Comparison of ENCODE assay signal across 9 mouse cellular contexts in the genomic region with DNA sequence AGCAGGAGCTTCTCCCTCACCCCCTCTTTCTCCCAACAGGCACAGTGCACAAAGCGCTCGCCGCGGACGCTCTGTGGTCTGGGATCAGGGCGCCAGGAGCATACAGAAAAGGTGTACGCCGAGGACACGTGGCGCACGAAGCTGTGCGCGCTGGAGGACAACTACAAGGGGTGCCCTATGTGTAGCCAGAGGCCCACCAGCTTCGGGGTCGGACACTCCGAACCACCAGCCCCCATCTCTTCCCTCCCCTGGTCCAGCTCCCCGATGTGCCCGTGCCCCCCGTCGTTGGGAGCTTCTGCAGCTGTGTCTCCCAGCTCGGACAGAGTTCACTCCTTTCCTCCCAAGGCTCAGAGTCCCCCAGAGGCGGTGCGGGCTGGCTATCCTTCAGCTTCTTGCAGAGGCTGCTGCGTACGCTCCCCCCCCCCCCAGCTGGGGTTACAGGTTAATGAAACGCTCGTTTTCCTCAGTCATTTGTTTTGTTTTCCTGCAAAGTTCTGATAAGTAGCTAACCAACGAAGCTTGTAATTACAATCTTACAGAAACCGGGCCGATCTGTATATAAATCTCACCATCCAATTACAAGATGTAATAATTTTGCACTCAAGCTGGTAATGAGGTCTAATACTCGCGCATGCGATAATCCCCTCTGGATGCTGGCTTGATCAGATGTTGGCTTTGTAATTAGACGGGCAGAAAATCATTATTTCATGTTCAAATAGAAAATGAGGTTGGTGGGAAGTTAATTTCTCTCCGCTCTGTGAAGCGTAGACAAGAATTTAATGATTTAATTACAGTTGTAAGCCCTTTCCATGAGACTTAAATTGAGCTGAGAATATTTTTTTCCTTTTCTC. TPM values are rescaled to one million over a fixed set of nuclear protein-coding genes. Genes with fewer than 3 reads are reported as not detected.
DNase-seq lines count a peak whose midpoint lies in the region; ATAC-seq and TF ChIP-seq lines count a peak whose summit lies in the region.
"Had no signal": no experiment of that assay in that cellular context is flagged by ENCODE, and none has a peak within 500 bp of the region (broad histone marks: within the 10 kb centered on the region; RNA-seq: fewer than 3 reads in every experiment).

No protein-coding gene starts in this region.

- DNase-seq in ES-E14 (ENCODE audit: low read depth, low spot score): no peak
- peak; percentile 63 for DNase-seq in embryo, embryonic 10 days (ENCODE audit: low spot score)
- DNase-seq in midbrain, embryonic 11.5 days (ENCODE audit: low spot score, missing footprints): peak; percentile 97
- no peak for DNase-seq in spleen, postnatal 36 days (ENCODE audit: low spot score in 2 of 2)
- no peak for DNase-seq in cerebellum, adult 9-10 months
- no peak for DNase-seq in adrenal gland, adult 2 months
- DNase-seq in heart, adult 18-20 months: no peak

- H3K27ac ChIP-seq in ES-E14 (ENCODE audit: insufficient read depth, low read depth, low read length, poor library complexity, severe bottlenecking): no peak overlapping the region
- H3K27ac ChIP-seq in hindbrain, embryonic 16.5 days (ENCODE audit: low read depth, low read length): no peak overlapping the region; the same call in 1 of the 2 replicates
- H3K27ac ChIP-seq in midbrain, embryonic 11.5 days (ENCODE audit: low read depth, low read length): peak overlapping the region; percentile 57

- H3K9ac ChIP-seq in ES-E14 (ENCODE audit: insufficient read depth, low read depth, low read length, poor library complexity, severe bottlenecking): no peak overlapping the region
- peak overlapping the region; percentile 41; the same call in 1 of the 2 replicates for H3K9ac ChIP-seq in hindbrain, embryonic 16.5 days (ENCODE audit: low read depth, low read length)
- H3K9ac ChIP-seq in midbrain, embryonic 11.5 days (ENCODE audit: low read length): peak overlapping the region; percentile 90

- ATAC-seq in hindbrain, embryonic 16.5 days: no peak
- no peak for ATAC-seq in midbrain, embryonic 11.5 days (ENCODE audit: low FRiP score)

- no peaks in the 10 kb centered on the region for H3K9me3 ChIP-seq in ES-E14 (ENCODE audit: control insufficient read depth, insufficient read depth, low read depth, low read length)
- no peaks in the 10 kb centered on the region for H3K9me3 ChIP-seq in hindbrain, embryonic 16.5 days (ENCODE audit: control insufficient read depth, low read length)
- H3K9me3 ChIP-seq in midbrain, embryonic 11.5 days (ENCODE audit: control insufficient read depth, low read length): no peaks in the 10 kb centered on the region

- H3K4me3 ChIP-seq in ES-E14 (ENCODE audit: insufficient read depth in 1 of 2, low read depth in 1 of 2, low read length in 2 of 2, poor library complexity in 1 of 2, severe bottlenecking in 1 of 2): peak overlapping the region; percentile 24 to 49; a peak in 3 of 4 replicates
- H3K4me3 ChIP-seq in hindbrain, embryonic 16.5 days (ENCODE audit: low read length): peak overlapping the region; percentile 28; the same call in 1 of the 2 replicates
- H3K4me3 ChIP-seq in midbrain, embryonic 11.5 days (ENCODE audit: low read depth, low read length): peak overlapping the region; percentile 99
- H3K4me3 ChIP-seq: myocyte had no signal

- peaks cover 0 to 10% of the 10 kb centered on the region in 2 experiments; a peak in 2 of 4 replicates for H3K4me1 ChIP-seq in ES-E14 (ENCODE audit: control insufficient read depth in 2 of 2, insufficient read depth in 2 of 2, low read length in 2 of 2, poor library complexity in 1 of 2)
- peaks cover 39% of the 10 kb centered on the region for H3K4me1 ChIP-seq in hindbrain, embryonic 16.5 days (ENCODE audit: control insufficient read depth, insufficient read depth, low read depth, low read length)
- peaks cover 46% of the 10 kb centered on the region for H3K4me1 ChIP-seq in midbrain, embryonic 11.5 days (ENCODE audit: control insufficient read depth, insufficient read depth, low read length)

- in situ Hi-C loops in ES-E14 (cut with MboI; ENCODE audit: low sequenced_read_pairs in 2 of 2, unreplicated experiment in 2 of 2): loop anchor here (5.0 to 10.0 kb wide), 5 partner anchors 330 to 870 kb away; a partner anchor contains a TSS

- no peaks in the 10 kb centered on the region for H3K36me3 ChIP-seq in ES-E14 (ENCODE audit: control insufficient read depth, insufficient read depth, low read length, poor library complexity, severe bottlenecking)
- H3K36me3 ChIP-seq in hindbrain, embryonic 16.5 days (ENCODE audit: control insufficient read depth, insufficient read depth, low read length): no peaks in the 10 kb centered on the region
- peaks cover 4% of the 10 kb centered on the region for H3K36me3 ChIP-seq in midbrain, embryonic 11.5 days (ENCODE audit: control insufficient read depth, insufficient read depth, low read length)

- peaks cover 27% of the 10 kb centered on the region for H3K27me3 ChIP-seq in hindbrain, embryonic 16.5 days (replicated peaks; ENCODE audit: control insufficient read depth, insufficient read depth, low read length)
- H3K27me3 ChIP-seq in midbrain, embryonic 11.5 days (ENCODE audit: control insufficient read depth, insufficient read depth, low read length): peaks cover 10% of the 10 kb centered on the region

- 4% methylated on average over 34 of the region's 36 CpGs for WGBS in hindbrain, embryonic 16.5 days
- under 1% methylated on average over 36 of the region's 36 CpGs for WGBS in midbrain, embryonic 11.5 days

- peak overlapping the region; percentile 57 for H3K4me2 ChIP-seq in hindbrain, embryonic 16.5 days (ENCODE audit: low read length)
- H3K4me2 ChIP-seq in midbrain, embryonic 11.5 days: peak overlapping the region; percentile 71

TF ChIP-seq in ES-E14, 5 proteins besides CTCF, POLR2A, EP300 and RAD21:
- TF ChIP-seq ZC3H11A (IDR thresholded peaks at IDR 0.05; ENCODE audit: borderline replicate concordance, low read depth, low read length) (no peak), CHD2 (IDR thresholded peaks at IDR 0.05; ENCODE audit: low read depth, low read length) (no peak), HCFC1 (IDR thresholded peaks at IDR 0.05; ENCODE audit: borderline replicate concordance, insufficient read depth, low read length) (no peak), ZNF384 (IDR thresholded peaks at IDR 0.05; ENCODE audit: low read depth, low read length) (no peak)

RNA-seq across cellular contexts. Expression of a gene that starts 2.8 kb away (rescaled TPM):
- 0.42 and 0.98 TPM in 2 replicates for total RNA-seq in ES-E14 (2012; rRNA removed)
- polyA plus RNA-seq in hindbrain, embryonic 16.5 days (2015; fragmentation: Nextera tagmentation; extraction: Ambion mirVana): 9.0 and 10.5 TPM in 2 replicates
- polyA plus RNA-seq in midbrain, embryonic 11.5 days (2014; fragmentation: Nextera tagmentation; extraction: Ambion mirVana): 38.7 and 45.1 TPM in 2 replicates
- 10 to 100 TPM in 1 of 2 experiments, 1 to 10 TPM in 1; 7.4 to 14.6 TPM for total RNA-seq in adrenal gland, adult 2 months (2021)
- polyA plus RNA-seq in adrenal gland, adult 2 months (2012; rRNA removed): 28.8 and 33.6 TPM in 2 replicates
- total RNA-seq in heart, adult 18-20 months (2021): 10 to 100 TPM; 21.2 to 26.3 TPM

Comparison
In these comparisons a context has a peak if more than half of its experiments do, and no peak if none do; other contexts are left out.
1. DNase-seq: peak in embryo, embryonic 10 days (single experiment) and midbrain, embryonic 11.5 days (single experiment); none in ES-E14 (single experiment), spleen, postnatal 36 days (0 of 2), cerebellum, adult 9-10 months (single experiment), adrenal gland, adult 2 months (single experiment) and heart, adult 18-20 months (0 of 2).
2. H3K4me3 ChIP-seq: peak in every context shown above with its lines; median percentile 99 in midbrain, embryonic 11.5 days; 36 in ES-E14; 28 in hindbrain, embryonic 16.5 days.